Mouse (Mus musculus) neural tube, embryonic 12.5 days (tissue): Measurements from ENCODE around the gene Pus1. TPM values are rescaled to one million over a fixed set of nuclear protein-coding genes. Genes with fewer than 3 reads are reported as not detected.
"Not testable (repeated sequence)": the region's sequence is repeated elsewhere in the genome, so short reads cannot be mapped to it uniquely, and the experiment has no call there.

Experiments
- ATAC-seq: fragments of 200-750 bp; cut with Nextera tagmentation; 2 replicates; pipeline ENCODE4 v1.8.0; 2017; ENCODE audit warnings: low read depth, mild to moderate bottlenecking, moderate TSS enrichment, moderate library complexity; ENCODE audit not compliant: low FRiP score
- H3K27ac ChIP-seq: fragments of 300-500 bp; sonication (generic); 2 replicates; pipeline ENCODE4 v1.5.1; 2016
- H3K27me3 ChIP-seq: fragments of 300-500 bp; sonication (generic); replicated peaks from 2 replicates; pipeline ENCODE4 v1.6.1; 2016; ENCODE audit warnings: mild to moderate bottlenecking
- H3K36me3 ChIP-seq: fragments of 300-500 bp; sonication (generic); 2 replicates; pipeline ENCODE4 v1.6.1; 2016; ENCODE audit warnings: mild to moderate bottlenecking
- H3K4me1 ChIP-seq: fragments of 300-500 bp; sonication (generic); 2 replicates; pipeline ENCODE4 v1.6.1; 2016
- H3K4me2 ChIP-seq: fragments of 300-500 bp; sonication (generic); replicated peaks from 2 replicates; pipeline ENCODE4 v1.6.1; 2016; ENCODE audit warnings: mild to moderate bottlenecking
- H3K4me3 ChIP-seq: fragments of 300-500 bp; sonication (generic); 2 replicates; pipeline ENCODE4 v1.5.1; 2016
- H3K9ac ChIP-seq: fragments of 300-500 bp; sonication (generic); 2 replicates; pipeline ENCODE4 v1.6.1; 2016; ENCODE audit warnings: mild to moderate bottlenecking
- H3K9me3 ChIP-seq: fragments of 300-500 bp; sonication (generic); 2 replicates; pipeline ENCODE4 v1.6.1; 2016; ENCODE audit warnings: mild to moderate bottlenecking
- WGBS: fragments of 180-500 bp; shearing (Covaris S2); methylation state at CpG from one replicate; pipeline ENCODE4 v1.1.7; 2016; 5-methylcytosine and 5-hydroxymethylcytosine counted together
- polyA plus RNA-seq: library from polyadenylated mRNA; unstranded; fragments of >200 nt; fragmentation: Nextera tagmentation; extraction: Ambion mirVana; gene quantifications from 2 replicates; pipeline ENCODE4 v1.2.1, GENCODE M21; 2016

The Pus1 gene
- polyA plus RNA-seq, 1 experiment from 2014 or later, result 26.5 TPM

DNA sequence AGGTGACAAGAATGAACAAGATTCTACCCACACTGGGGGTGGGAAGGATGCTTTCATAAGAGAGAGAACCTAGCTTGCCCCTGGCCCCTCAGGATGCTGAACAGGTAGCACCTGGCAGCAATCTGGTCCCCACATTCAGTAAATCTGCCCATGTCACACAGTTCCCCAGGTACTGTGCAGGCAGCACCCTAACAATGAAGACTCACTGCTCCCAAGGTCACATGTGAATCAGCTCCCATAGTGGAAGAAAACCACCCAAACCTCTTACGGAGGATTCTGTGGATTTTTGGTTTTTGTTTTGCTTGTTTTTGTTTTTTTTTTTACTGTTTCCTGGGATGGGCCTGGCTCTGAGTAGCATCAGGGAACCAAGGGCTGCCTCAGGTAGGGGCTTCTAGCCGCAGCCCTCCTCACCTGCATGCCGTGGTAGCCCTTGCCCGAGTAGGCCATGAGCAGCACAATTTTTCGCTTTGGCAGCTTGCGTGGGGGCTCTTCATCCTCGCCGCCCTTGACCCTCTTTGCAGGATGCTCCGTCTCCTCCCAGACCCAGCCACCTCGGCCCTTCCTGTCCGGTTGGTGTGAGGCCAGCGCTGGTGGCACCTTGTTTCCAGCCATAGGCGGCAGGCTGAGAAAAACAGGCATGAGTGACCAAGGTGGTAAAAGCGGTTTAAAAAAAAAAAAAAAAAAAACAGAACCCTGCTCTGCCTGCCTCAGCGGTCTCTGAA is 1.0 kb downstream of the Pus1 start:
- Histone ChIP-seq H3K36me3 (peaks cover 38% of the 10 kb centered on the region), H3K9ac (peak overlapping the region; percentile 84), H3K4me3 (peak overlapping the region; percentile 68), H3K4me1 (peaks cover 11% of the 10 kb centered on the region), H3K4me2 (peak overlapping the region; percentile 99), H3K9me3 (no peaks in the 10 kb centered on the region), H3K27me3 (no peaks in the 10 kb centered on the region), H3K27ac (no peak overlapping the region)
- 24% methylated on average over 15 of the region's 15 CpGs for WGBS
- ATAC-seq, result no peak

DNA sequence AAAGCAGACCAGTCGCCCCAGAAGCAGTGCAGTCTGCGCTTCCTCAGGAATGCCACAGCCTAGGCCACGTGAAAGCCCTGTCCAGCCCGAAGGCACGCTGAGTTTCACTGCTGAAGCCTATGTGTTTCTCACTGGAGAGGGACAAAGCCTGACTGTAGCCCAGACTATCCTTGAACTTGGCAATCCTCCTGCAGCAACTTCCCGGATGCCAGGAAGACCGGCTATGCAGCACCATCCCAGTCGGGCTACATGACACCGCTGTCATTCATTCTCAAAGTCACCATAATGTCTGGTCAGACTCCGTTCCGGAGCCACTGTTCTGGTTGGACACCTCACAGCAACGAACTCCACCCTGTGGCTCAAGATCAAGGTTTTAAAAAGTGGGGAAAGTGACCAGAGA is 2.2 kb downstream of the Pus1 start:
- Histone ChIP-seq H3K4me2 (no peak overlapping the region), H3K4me1 (peaks cover 11% of the 10 kb centered on the region), H3K27ac (no peak overlapping the region), H3K9ac (no peak overlapping the region), H3K4me3 (no peak overlapping the region), H3K36me3 (peaks cover 44% of the 10 kb centered on the region), H3K27me3 (no peaks in the 10 kb centered on the region), H3K9me3 (no peaks in the 10 kb centered on the region)
- ATAC-seq, result no peak
- WGBS, result 93% methylated on average over 12 of the region's 12 CpGs

DNA sequence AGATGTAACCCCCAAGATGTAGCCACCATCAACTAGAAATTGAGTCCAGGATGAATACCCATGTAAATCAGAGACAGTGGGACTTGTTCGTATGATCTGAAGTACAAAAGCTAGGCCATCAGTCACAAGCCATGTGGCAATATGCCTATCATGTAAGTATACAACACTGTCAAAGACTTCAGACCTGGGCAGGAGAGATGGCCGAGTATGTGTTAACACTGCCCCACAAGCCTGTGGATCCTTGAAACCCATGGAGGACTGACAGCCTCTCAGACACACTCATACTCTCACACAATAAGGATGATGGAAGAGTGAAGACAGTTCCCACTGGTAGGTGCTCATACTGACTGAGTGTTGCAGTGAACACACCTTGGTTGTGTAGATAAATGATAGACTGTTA is 4.3 kb downstream of the Pus1 start:
- WGBS, result 86% methylated on average over 2 of the region's 2 CpGs
- no peak overlapping the region for H3K9ac ChIP-seq
- peaks cover 48% of the 10 kb centered on the region for H3K36me3 ChIP-seq
- no peak overlapping the region for H3K27ac ChIP-seq
- H3K4me3 ChIP-seq, result no peak overlapping the region
- ATAC-seq, result no peak
- H3K9me3 ChIP-seq, result no peaks in the 10 kb centered on the region
- H3K4me2 ChIP-seq, result no peak overlapping the region
- H3K4me1 ChIP-seq, result peaks cover 11% of the 10 kb centered on the region
- no peaks in the 10 kb centered on the region for H3K27me3 ChIP-seq

DNA sequence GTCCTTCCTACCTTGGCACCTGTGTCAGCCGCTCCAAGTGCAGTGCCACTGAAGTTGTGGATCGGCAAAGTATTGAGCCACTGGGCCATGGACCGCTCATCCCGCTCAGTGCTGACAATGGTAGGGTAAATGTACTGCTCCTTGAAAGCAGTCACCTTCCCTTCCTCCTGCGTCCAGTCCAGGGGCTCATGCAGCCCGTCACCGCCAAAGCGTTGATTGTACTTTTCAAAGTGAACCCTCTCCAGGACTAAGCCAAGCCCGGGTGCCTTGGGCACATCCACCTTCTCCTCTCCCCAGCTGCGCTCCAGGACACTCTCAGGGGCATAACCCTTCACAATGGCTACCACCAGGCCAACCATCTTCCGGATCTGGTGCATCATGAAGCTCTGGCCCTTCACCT is 5.9 kb downstream of the Pus1 start:
- Histone ChIP-seq H3K9me3 (no peaks in the 10 kb centered on the region), H3K4me1 (peaks cover 8% of the 10 kb centered on the region), H3K36me3 (peaks cover 48% of the 10 kb centered on the region), H3K9ac (no peak overlapping the region), H3K27ac (no peak overlapping the region), H3K4me3 (no peak overlapping the region), H3K4me2 (no peak overlapping the region), H3K27me3 (no peaks in the 10 kb centered on the region)
- no peak for ATAC-seq
- 95% methylated on average over 11 of the region's 11 CpGs for WGBS

DNA sequence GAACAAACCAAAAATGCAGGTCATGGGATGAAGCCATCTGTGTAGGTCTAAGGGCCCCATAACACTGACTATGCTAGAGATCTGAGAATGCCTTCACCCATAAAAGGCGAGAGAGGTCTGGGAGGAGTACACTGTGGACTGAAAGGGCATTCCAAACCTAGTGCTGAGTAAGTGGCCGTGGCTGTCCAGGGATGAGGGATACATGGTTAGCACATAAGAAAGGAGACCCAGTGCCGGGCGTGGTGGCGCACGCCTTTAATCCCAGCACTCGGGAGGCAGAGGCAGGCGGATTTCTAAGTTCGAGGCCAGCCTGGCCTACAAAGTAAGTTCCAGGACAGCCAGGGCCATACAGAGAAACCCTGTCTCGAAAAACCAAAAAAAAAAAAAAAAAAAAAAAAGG is 7.5 kb downstream of the Pus1 start:
- H3K27ac ChIP-seq, H3K27me3 ChIP-seq, H3K9ac ChIP-seq, H3K4me3 ChIP-seq, H3K4me2 ChIP-seq, H3K9me3 ChIP-seq, ATAC-seq: not testable (repeated sequence)
- Histone ChIP-seq H3K36me3 (peaks cover 45% of the 10 kb centered on the region), H3K4me1 (peaks cover 14% of the 10 kb centered on the region)
- WGBS, result 97% methylated on average over 10 of the region's 10 CpGs

DNA sequence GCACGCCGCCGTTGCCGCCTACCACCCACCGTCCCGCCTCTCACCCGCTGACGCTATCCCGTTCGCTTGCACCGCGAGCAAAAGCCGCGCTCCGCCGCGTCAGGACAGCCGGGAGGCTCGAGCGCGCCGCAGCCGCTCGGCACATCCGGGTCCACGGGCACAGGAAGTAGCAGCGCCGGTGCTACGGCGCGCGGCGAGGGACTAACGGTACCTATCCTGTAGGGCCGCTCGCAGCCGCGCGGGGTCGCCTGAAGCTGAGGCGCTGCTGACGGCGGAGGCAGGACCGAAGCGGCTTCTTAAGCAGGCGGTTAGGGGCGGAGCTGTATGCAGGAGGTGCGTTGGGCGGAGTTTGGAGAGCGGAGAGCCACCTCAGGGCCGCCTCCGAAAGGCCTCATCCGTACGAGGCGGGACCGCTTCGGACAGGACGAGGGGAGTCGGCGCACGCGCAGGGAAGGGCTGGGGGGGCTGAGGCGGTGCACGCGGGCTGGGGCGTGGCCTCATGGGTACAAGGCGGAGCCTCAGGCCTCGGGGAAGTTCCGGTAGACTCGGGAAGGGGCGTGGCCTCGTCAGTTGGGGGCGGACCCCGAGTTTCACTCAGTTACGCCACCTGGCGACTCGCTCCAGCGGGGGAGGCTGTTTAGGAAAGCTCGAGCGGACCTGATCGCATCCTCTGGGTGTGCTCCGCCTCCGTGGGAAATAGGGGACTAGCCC is 9.9 kb downstream of the Pus1 start, which contains the start of gene Ep400:
TSS of gene Ep400 (minus strand) at position 270 of the 711 bp plus-strand sequence.
- Histone ChIP-seq H3K4me3 (peak within 1 kb of the TSS; percentile 80), H3K27ac (peak within 1 kb of the TSS; percentile 92), H3K4me1 (peaks cover 14% of the 10 kb centered on the region), H3K4me2 (peak within 1 kb of the TSS; percentile 84), H3K9me3 (no peaks in the 10 kb centered on the region), H3K36me3 (peaks cover 23% of the 10 kb centered on the region), H3K9ac (peak within 1 kb of the TSS; percentile 84), H3K27me3 (no peaks in the 10 kb centered on the region)
- ATAC-seq, result peak; percentile 97
- 1% methylated on average over 83 of the region's 83 CpGs for WGBS

DNA sequence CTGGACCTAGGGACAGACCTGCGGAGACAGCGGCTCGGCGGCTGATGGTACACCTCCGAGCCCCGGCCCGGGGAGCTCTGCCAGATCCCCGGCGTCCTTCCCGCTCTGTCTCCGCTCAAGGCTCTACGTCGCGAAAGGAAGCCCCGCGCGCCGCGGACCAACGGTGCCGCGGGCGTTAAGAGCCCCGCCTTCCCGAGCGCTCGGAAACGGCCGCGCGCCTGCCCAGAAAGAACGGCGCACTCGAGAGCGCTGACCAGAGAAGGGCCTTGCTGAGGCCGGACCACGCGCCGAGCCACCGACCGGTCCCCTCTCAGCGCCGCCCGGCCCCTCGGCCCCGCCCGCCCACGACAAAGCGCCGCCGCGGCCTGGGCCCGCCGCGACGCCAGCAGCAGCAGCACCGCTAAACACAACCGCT is 10.4 kb downstream of the Pus1 start:
- no peaks in the 10 kb centered on the region for H3K9me3 ChIP-seq
- peak overlapping the region; percentile 84 for H3K4me2 ChIP-seq
- H3K27ac ChIP-seq, result peak overlapping the region; percentile 92
- WGBS, result under 1% methylated on average over 58 of the region's 58 CpGs
- peaks cover 17% of the 10 kb centered on the region for H3K36me3 ChIP-seq
- peak overlapping the region; percentile 80 for H3K4me3 ChIP-seq
- H3K27me3 ChIP-seq, result no peaks in the 10 kb centered on the region
- peaks cover 14% of the 10 kb centered on the region for H3K4me1 ChIP-seq
- peak; percentile 63 for ATAC-seq
- H3K9ac ChIP-seq, result peak overlapping the region; percentile 84

DNA sequence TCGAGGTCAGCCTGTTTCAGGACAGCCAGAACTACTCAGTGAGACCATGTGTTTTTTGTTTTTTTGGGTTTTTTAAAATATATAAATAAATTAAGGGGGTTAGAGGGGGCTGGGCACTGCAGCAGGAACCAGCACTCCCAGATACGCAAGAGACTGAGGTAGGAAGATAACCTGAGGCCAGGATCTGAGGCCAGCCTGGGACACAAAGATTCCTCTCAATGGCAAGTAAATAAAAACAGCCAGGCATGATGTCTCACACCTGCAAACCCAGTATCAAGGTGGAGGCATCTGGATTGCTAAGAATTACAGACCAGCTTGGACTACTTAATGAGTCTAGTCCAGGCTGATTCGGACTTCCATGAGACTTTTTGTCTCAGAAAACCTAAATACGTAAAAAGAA is 11.2 kb downstream of the Pus1 start:
- no peak overlapping the region for H3K27ac ChIP-seq
- 71% methylated on average over 4 of the region's 4 CpGs for WGBS
- H3K4me1 ChIP-seq, result peaks cover 14% of the 10 kb centered on the region

DNA sequence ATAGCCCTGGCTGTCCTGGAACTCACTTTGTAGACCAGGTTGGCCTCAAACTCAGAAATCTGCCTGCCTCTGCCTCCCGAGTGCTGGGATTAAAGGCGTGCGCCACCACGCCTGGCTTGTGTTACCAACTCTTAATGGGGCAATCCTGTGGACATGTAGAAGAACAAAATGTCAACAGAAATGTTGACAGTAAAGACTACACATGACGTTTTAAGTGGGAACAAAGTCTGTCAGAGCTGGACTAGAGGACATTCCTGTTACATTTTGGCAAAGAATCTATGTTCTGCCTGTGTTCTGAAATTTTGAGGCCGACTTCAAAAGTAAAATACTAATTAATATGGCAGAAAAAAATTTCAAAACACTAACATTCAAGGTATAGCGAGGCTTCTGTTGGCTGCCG is 16.6 kb downstream of the Pus1 start:
- H3K36me3 ChIP-seq, result no peaks in the 10 kb centered on the region
- H3K9me3 ChIP-seq, result no peaks in the 10 kb centered on the region
- H3K4me3 ChIP-seq, result no peak overlapping the region
- H3K4me1 ChIP-seq, result peaks cover 6% of the 10 kb centered on the region; the same call in 1 of the 2 replicates
- no peak overlapping the region for H3K9ac ChIP-seq
- no peak overlapping the region for H3K27ac ChIP-seq
- ATAC-seq, result no peak
- no peaks in the 10 kb centered on the region for H3K27me3 ChIP-seq
- WGBS, result 96% methylated on average over 8 of the region's 8 CpGs
- H3K4me2 ChIP-seq, result no peak overlapping the region

More for the DNA sequence above, 11.2 kb downstream of the Pus1 start:
- no peak for ATAC-seq
- Histone ChIP-seq H3K9me3 (no peaks in the 10 kb centered on the region), H3K9ac (peak overlapping the region; percentile 84), H3K4me3 (peak overlapping the region; percentile 80), H3K27me3 (no peaks in the 10 kb centered on the region), H3K4me2 (peak overlapping the region; percentile 84), H3K36me3 (peaks cover 10% of the 10 kb centered on the region)

DNA sequence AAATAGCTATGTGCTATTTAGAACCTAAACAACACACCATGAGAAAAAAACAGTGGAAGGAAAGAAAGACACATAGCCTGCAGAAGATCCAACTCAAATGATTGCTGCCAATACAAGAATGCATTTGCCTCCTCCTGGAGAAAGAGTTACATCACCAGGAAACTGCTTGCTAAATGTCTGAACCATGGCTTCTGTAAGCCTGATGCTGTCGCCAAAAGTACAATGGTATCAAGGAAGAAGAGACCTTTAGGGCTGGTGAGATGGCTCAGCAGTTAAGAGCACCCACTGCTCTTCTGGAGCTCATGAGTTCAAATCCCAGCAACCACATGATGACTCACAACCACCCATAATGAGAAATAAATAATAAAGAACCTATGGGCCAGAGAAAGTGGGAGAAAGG is 35.4 kb downstream of the Pus1 start:
- Histone ChIP-seq H3K27ac (no peak overlapping the region), H3K4me1 (no peaks in the 10 kb centered on the region), H3K4me3 (no peak overlapping the region), H3K9ac (no peak overlapping the region), H3K36me3 (peaks cover 5% of the 10 kb centered on the region; the same call in 1 of the 2 replicates), H3K9me3 (no peaks in the 10 kb centered on the region), H3K4me2 (no peak overlapping the region), H3K27me3 (no peaks in the 10 kb centered on the region)
- no peak for ATAC-seq
- 77% methylated on average over 1 of the region's 1 CpGs for WGBS

DNA sequence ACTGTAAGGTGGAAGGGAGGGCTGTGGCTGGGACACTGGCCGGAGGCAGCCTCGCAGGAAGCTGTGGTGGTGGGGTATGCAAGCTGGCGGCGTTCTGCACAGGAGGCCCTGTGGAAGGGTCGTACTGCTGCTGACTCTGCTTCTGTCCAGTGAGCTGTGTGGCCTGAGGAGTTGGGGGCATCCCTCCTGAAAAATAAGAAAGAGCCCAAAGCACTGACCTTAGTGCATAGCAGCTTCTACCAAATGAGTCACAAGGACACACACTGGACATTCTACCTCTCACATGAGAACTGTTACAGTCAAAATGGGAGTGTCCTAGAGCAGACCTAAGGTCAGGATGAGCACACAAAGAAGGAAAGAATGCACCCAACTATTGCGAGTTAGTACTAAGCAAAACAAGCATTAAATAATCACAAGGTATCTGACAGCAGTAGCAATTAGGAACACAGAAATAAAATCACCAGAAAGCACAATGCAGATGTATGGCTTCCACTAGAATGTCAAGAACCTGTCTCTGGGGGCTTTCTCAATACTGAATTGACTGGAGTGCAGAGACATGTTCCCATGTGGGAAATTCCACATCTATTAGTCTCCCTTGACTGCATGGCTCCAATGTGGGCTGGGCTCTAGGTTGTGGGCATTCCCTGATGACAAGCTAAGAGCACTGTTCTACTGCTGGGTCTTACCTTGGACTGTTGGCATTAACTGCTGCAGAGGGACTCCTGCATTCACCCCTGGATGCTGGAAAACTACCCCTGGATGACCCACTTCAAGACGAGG is 40.8 kb downstream of the Pus1 start:
- Histone ChIP-seq H3K4me1 (no peaks in the 10 kb centered on the region), H3K36me3 (peaks cover 47% of the 10 kb centered on the region), H3K4me2 (no peak overlapping the region), H3K9ac (no peak overlapping the region), H3K27ac (no peak overlapping the region), H3K4me3 (no peak overlapping the region), H3K9me3 (no peaks in the 10 kb centered on the region), H3K27me3 (no peaks in the 10 kb centered on the region)
- ATAC-seq, result no peak
- 96% methylated on average over 7 of the region's 7 CpGs for WGBS

DNA sequence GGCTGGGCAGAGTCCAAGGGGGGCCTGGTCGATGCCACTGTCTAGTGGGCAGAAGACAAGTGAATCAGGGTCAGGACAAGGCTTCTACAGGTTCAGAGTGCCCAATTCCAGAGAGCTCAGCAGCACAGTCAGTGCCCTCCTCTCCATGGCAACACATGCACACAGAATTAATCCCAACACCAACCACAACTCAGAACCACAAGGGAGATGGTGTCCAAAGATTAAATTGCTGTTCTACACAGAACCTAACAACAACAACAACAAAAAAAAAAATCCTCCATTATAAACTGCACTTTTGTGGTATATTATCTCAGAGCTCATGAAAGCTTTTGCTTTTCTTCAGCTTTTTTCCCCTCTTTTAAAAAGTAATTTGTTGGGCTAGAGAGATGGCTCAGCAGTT is 44.9 kb downstream of the Pus1 start:
- H3K4me2 ChIP-seq, result no peak overlapping the region
- H3K27me3 ChIP-seq, result no peaks in the 10 kb centered on the region
- no peak for ATAC-seq
- WGBS, result 94% methylated on average over 1 of the region's 1 CpGs
- no peak overlapping the region for H3K27ac ChIP-seq
- H3K9ac ChIP-seq, result no peak overlapping the region
- H3K4me3 ChIP-seq, result no peak overlapping the region
- no peaks in the 10 kb centered on the region for H3K4me1 ChIP-seq
- no peaks in the 10 kb centered on the region for H3K9me3 ChIP-seq
- peaks cover 73% of the 10 kb centered on the region for H3K36me3 ChIP-seq
